Mouse (Mus musculus) midbrain, embryonic 16.5 days (tissue): ENCODE measurements around the gene Il12rb1. TPM values are rescaled to one million over a fixed set of nuclear protein-coding genes. Genes with fewer than 3 reads are reported as not detected.

Source experiments
- ATAC-seq: fragments of 200-750 bp; cut with Nextera tagmentation; 2 replicates; pipeline ENCODE4 v1.8.0; 2017; ENCODE audit warnings: moderate TSS enrichment
- H3K27ac ChIP-seq: fragments of 300-500 bp; sonication (generic); 2 replicates; pipeline ENCODE4 v1.5.1; 2014; ENCODE audit warnings: mild to moderate bottlenecking, low read length, mixed read lengths
- H3K27me3 ChIP-seq: fragments of 300-500 bp; sonication (generic); 2 replicates; pipeline ENCODE4 v1.6.1; 2014; ENCODE audit warnings: low read depth, low read length, mixed read lengths; ENCODE audit not compliant: control insufficient read depth, insufficient read depth
- H3K36me3 ChIP-seq: fragments of 300-500 bp; sonication (generic); 2 replicates; pipeline ENCODE4 v1.6.1; 2014; ENCODE audit warnings: mild to moderate bottlenecking, low read length, moderate library complexity, mixed read lengths; ENCODE audit not compliant: control insufficient read depth, insufficient read depth
- H3K4me1 ChIP-seq: fragments of 300-500 bp; sonication (generic); 2 replicates; pipeline ENCODE4 v1.6.1; 2014; ENCODE audit warnings: mild to moderate bottlenecking, low read length, mixed read lengths; ENCODE audit not compliant: control insufficient read depth, insufficient read depth
- H3K4me2 ChIP-seq: fragments of 300-500 bp; sonication (generic); 2 replicates; pipeline ENCODE4 v1.6.1; 2014; ENCODE audit warnings: mild to moderate bottlenecking, low read length, mixed read lengths
- H3K4me3 ChIP-seq: fragments of 300-500 bp; sonication (generic); 2 replicates; pipeline ENCODE4 v1.5.1; 2014; ENCODE audit warnings: low read depth, mild to moderate bottlenecking, low read length, moderate library complexity, mixed read lengths
- H3K9ac ChIP-seq: fragments of 300-500 bp; sonication (generic); 2 replicates; pipeline ENCODE4 v1.6.1; 2014; ENCODE audit warnings: low read depth, low read length, mixed read lengths
- H3K9me3 ChIP-seq: fragments of 300-500 bp; sonication (generic); replicated peaks from 2 replicates; pipeline ENCODE4 v1.6.1; 2014; ENCODE audit warnings: mild to moderate bottlenecking, low read length, mixed read lengths; ENCODE audit not compliant: control insufficient read depth, poor library complexity, severe bottlenecking
- WGBS: fragments of 180-500 bp; shearing (Covaris S2); extraction: QIAGEN DNeasy Blood & Tissue Kit; methylation state at CpG from one replicate; pipeline ENCODE4 v1.1.7; 2014; 5-methylcytosine and 5-hydroxymethylcytosine counted together
- polyA plus RNA-seq: library from polyadenylated mRNA; unstranded; fragments of >200 nt; fragmentation: Nextera tagmentation; extraction: Ambion mirVana; gene quantifications from 2 replicates; pipeline ENCODE4 v1.2.1, GENCODE M21; 2015

Gene Il12rb1
- polyA plus RNA-seq, 1 experiment from 2014 or later = 0.08 TPM

DNA sequence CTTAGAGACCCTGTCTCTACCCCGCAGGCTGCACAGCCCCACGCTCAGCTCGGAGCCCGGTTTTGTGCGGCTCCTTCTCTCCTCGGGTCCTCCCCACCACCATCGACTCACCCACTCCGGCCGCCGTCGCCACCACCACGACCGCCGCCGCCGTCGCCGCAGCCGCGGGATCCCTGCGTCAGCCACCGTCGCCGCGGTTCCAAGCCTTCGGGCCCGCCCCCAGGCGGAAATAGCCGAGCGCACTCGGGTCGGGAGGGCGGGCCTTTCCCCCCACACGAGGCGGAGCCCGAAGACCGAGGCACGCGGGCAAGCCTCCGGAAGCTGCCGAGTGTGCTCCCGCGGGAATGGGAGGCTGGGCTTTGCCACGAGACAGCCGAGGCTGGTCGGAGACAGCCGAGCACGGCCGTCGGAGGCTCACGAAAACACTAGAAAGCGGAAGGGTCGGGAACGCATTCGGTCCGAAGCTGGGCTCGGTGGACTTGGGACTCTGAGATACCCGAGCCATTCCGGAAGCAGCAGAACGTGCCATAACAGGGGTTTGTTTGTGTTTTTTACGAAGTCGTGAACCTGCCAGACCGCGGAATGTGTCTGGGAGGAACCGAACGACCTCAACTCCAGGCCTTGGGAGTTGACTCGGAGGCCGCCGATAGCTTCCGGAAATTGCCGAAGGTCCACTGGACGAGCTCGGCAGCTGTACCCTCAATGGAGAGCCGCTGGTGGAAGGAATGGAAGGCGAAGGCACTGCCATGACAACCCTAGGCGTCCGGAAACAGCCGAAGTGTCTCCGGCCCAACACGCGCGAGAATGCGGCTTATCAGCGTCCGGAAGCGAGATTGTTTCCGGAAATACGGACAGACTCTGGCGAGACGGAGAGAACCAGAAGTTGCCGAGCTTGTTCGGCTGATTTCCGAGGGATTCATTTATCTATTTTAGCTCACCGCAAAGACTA, 31.5 kb upstream of the Il12rb1 start, which contains the start of gene Pik3r2:
Gene Pik3r2, minus strand, starts transcription at position 218 of the 949 bp plus-strand sequence.
- peak; percentile 95 for ATAC-seq
- H3K27me3 ChIP-seq = no peaks in the 10 kb centered on the region
- peak within 1 kb of the TSS; percentile 100 for H3K9ac ChIP-seq
- peak within 1 kb of the TSS; percentile 97 for H3K27ac ChIP-seq
- peaks cover 37% of the 10 kb centered on the region for H3K4me1 ChIP-seq
- peak within 1 kb of the TSS; percentile 88 for H3K4me3 ChIP-seq
- peak within 1 kb of the TSS; percentile 90 for H3K4me2 ChIP-seq
- H3K36me3 ChIP-seq = peaks cover 34% of the 10 kb centered on the region
- under 1% methylated on average over 84 of the region's 94 CpGs for WGBS
- H3K9me3 ChIP-seq = no peaks in the 10 kb centered on the region

GRCm38 (mm10) chr8:70780093-70780492, 28.2 kb upstream of the Il12rb1 start:
- Histone ChIP-seq H3K36me3 (peaks cover 42% of the 10 kb centered on the region), H3K27me3 (no peaks in the 10 kb centered on the region), H3K9ac (no peak overlapping the region), H3K4me2 (no peak overlapping the region), H3K4me3 (no peak overlapping the region), H3K9me3 (no peaks in the 10 kb centered on the region), H3K4me1 (peaks cover 15% of the 10 kb centered on the region), H3K27ac (no peak overlapping the region)
- ATAC-seq = no peak
- 85% methylated on average over 11 of the region's 11 CpGs for WGBS

DNA sequence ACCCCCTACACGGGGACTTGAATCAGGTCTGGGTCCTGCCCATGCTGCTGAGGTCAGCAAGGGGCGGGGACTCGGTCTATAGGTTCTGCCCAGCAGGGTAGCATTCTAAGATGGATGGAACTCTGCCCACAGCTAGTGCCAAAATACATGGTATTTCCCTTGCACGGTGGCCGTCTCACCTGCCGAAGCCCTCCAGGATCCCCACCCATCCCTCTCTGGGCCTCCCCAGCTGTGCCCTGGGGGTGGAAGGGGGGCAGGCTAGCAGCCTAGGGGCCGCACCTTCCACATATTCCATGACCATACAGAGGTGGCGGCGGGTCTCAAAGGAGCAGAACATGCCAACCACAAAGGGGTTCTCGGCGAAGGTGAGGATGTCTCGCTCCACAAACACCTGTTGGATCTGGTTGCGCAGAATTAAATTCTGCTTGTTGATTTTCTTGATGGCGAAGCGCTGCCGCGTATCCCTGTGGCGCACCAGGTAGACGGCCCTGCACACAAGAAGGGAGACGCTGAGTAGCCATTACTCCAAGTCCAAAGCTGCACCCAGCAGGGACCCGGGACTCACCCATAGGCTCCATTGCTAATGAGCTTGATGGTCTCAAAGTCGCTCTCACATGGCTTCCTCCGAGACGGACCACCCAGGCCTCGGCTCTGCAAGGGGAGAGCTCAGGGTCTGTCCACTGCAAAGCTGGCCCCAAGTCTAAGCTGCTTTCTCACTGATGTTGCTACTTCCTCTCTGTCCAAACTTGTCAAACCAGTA, 21.8 kb upstream of the Il12rb1 start:
- Histone ChIP-seq H3K36me3 (peaks cover 33% of the 10 kb centered on the region), H3K4me3 (no peak overlapping the region), H3K9ac (no peak overlapping the region), H3K27me3 (no peaks in the 10 kb centered on the region), H3K4me1 (peaks cover 8% of the 10 kb centered on the region), H3K27ac (no peak overlapping the region), H3K9me3 (no peaks in the 10 kb centered on the region), H3K4me2 (no peak overlapping the region)
- 89% methylated on average over 25 of the region's 25 CpGs for WGBS
- no peak for ATAC-seq

- Histone ChIP-seq H3K4me1 (peaks cover 13% of the 10 kb centered on the region), H3K27ac (no peak overlapping the region), H3K4me2 (no peak overlapping the region), H3K27me3 (no peaks in the 10 kb centered on the region), H3K4me3 (no peak overlapping the region), H3K9ac (no peak overlapping the region), H3K9me3 (no peaks in the 10 kb centered on the region), H3K36me3 (peaks cover 31% of the 10 kb centered on the region)
- ATAC-seq = no peak
- 93% methylated on average over 3 of the region's 3 CpGs for WGBS
Measured at GRCm38 (mm10) chr8:70787051-70787445, 21.2 kb upstream of the Il12rb1 start.

DNA sequence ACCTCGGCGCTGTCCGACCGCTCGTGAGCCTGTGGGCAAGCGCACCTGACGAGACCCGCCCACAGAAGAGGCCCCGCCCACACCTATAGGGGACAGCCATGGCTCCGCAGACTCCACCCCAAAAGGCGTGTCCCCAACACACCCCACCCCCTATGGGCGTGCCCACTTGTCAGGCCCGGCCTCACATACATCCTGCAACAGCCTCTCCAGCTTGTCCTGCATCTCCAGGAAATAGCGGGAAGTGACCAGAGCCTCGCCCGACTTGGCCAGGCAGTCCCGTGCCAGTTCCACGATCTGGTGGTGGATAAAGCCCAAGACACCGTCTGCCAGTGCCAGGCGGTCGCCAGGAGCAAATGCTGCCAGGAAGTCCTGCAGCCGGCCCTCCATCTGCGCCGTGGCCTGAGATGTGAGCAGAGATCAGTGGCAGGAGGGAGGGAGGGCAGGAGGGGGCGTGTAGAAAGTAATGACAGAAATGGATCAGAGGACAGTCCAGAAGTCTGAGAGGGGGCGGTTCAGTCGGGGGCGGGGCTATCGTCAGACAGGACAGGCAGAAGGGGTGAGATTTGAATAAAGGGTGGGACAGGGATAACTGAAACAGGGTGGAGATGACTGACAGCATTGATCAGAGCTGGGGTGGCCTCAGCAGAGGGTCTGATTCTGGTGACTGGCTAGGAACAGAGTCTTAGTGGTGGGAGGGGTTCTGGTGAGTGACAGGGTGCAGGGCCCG, 20.1 kb upstream of the Il12rb1 start:
- 20% methylated on average over 30 of the region's 30 CpGs for WGBS
- Histone ChIP-seq H3K4me2 (no peak overlapping the region), H3K4me1 (peaks cover 17% of the 10 kb centered on the region), H3K9me3 (no peaks in the 10 kb centered on the region), H3K27me3 (no peaks in the 10 kb centered on the region), H3K4me3 (no peak overlapping the region; the same call in 1 of the 2 replicates), H3K36me3 (peaks cover 30% of the 10 kb centered on the region), H3K27ac (no peak overlapping the region), H3K9ac (peak overlapping the region; percentile 6; the same call in 1 of the 2 replicates)
- ATAC-seq = no peak

DNA sequence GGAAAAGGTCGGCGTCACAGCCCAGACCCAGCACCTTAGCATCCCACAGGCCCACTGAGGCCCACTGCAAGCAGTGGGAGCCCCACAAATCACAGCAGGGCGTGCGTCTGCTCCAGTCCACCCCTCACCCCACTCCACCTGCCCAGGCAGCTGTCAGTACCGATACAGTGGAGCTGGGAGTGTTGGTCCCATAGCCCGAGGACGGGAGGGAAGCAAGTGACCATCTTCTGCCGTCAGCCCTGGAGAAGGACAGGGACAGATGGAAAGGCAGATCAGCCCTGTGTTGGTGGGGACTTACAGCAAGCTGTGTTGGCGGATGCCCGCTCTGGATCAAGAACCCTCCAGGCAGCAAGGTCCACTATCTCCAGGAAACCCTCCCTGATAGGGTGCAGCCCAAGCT, 19.2 kb upstream of the Il12rb1 start:
- no peak for ATAC-seq
- no peaks in the 10 kb centered on the region for H3K27me3 ChIP-seq
- no peak overlapping the region for H3K4me2 ChIP-seq
- H3K9me3 ChIP-seq = no peaks in the 10 kb centered on the region
- H3K36me3 ChIP-seq = peaks cover 21% of the 10 kb centered on the region
- H3K4me3 ChIP-seq = no peak overlapping the region
- no peak overlapping the region for H3K9ac ChIP-seq
- WGBS = 85% methylated on average over 10 of the region's 10 CpGs
- peaks cover 24% of the 10 kb centered on the region for H3K4me1 ChIP-seq
- H3K27ac ChIP-seq = no peak overlapping the region

GRCm38 (mm10) chr8:70790846-70791245, 17.4 kb upstream of the Il12rb1 start:
- no peak for ATAC-seq
- no peaks in the 10 kb centered on the region for H3K27me3 ChIP-seq
- H3K4me3 ChIP-seq = no peak overlapping the region

DNA sequence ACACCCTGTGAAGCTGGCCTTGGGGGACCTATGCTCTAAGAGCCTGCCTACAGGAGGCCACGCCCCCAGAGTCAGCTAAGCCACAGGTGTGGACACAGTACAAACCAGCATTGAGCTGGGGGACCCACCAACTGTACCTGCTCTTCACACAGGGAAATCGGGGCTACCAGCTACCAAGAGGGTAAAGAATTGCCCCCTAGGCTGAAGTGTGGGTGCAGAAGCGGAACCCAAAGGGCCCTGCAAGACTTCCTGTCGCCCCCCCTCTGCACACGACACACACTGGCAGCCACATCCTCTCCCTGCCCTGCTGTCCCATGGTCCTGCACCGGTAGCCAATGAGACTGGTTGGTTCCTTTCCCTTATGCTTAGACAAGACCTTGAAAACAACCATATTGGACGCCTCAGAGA, 17.0 kb upstream of the Il12rb1 start:
- Histone ChIP-seq H3K27me3 (no peaks in the 10 kb centered on the region), H3K4me2 (peak overlapping the region; percentile 71), H3K36me3 (peaks cover 7% of the 10 kb centered on the region), H3K9me3 (no peaks in the 10 kb centered on the region), H3K4me3 (peak overlapping the region; percentile 64; the same call in 1 of the 2 replicates), H3K9ac (peak overlapping the region; percentile 89), H3K4me1 (peaks cover 26% of the 10 kb centered on the region), H3K27ac (no peak overlapping the region)
- ATAC-seq = no peak
- 79% methylated on average over 7 of the region's 7 CpGs for WGBS

More at GRCm38 (mm10) chr8:70790846-70791245, 17.4 kb upstream of the Il12rb1 start:
- Histone ChIP-seq H3K9ac (peak overlapping the region; percentile 89), H3K36me3 (peaks cover 12% of the 10 kb centered on the region), H3K4me2 (peak overlapping the region; percentile 71), H3K27ac (no peak overlapping the region), H3K9me3 (no peaks in the 10 kb centered on the region), H3K4me1 (peaks cover 24% of the 10 kb centered on the region)
- 66% methylated on average over 8 of the region's 8 CpGs for WGBS
